Mouse (Mus musculus): Measurements from ENCODE around the gene Xylt1. TPM values are rescaled to one million over a fixed set of nuclear protein-coding genes. Genes with fewer than 3 reads are reported as not detected.

Xylt1 gene
- total and polyA plus RNA-seq, 3 experiments: 9.0 to 13.3 TPM; not detected in 1

- peaks cover 4% of the 10 kb centered on the region; the same call in 1 of the 2 replicates for H3K79me2 ChIP-seq (ENCODE audit: control insufficient read depth, insufficient read depth, low read length, poor library complexity)
Measured at GRCm38 (mm10) chr7:117541056-117541455, 160.3 kb downstream of the Xylt1 start.

GRCm38 (mm10) chr7:117541681-117542080 is 160.9 kb downstream of the Xylt1 start:
- H3K4me3 ChIP-seq (ENCODE audit: control insufficient read depth in 1 of 2, insufficient read depth in 1 of 2, low read depth in 2 of 2, low read length in 2 of 2): no peak overlapping the region
- no peak for DNase-seq (ENCODE audit: low read depth, low spot score)
- H3K9me3 ChIP-seq (replicated peaks; ENCODE audit: insufficient read depth, low read length): no peaks in the 10 kb centered on the region
- H3K27me3 ChIP-seq (ENCODE audit: control insufficient read depth in 1 of 2, insufficient read depth in 2 of 2, low read length in 2 of 2): no peaks in the 10 kb centered on the region
- H3K79me2 ChIP-seq (ENCODE audit: control insufficient read depth, insufficient read depth, low read length, poor library complexity): peaks cover 4% of the 10 kb centered on the region; the same call in 1 of the 2 replicates
- H3K4me1 ChIP-seq (ENCODE audit: control insufficient read depth in 1 of 2, insufficient read depth in 2 of 2, low read length in 2 of 2): peaks cover 3 to 7% of the 10 kb centered on the region in 2 experiments
- no peak overlapping the region for H3K27ac ChIP-seq (ENCODE audit: control insufficient read depth, low read depth, low read length)
- no peak overlapping the region for H3K9ac ChIP-seq (ENCODE audit: control insufficient read depth, low read depth, low read length, poor library complexity, severe bottlenecking)
- TF ChIP-seq ZC3H11A (IDR thresholded peaks at IDR 0.05; ENCODE audit: low read depth, low read length) (no peak), ZNF384 (IDR thresholded peaks at IDR 0.05; ENCODE audit: low read depth, low read length) (no peak)
- H3K36me3 ChIP-seq (ENCODE audit: control insufficient read depth in 1 of 2, insufficient read depth in 2 of 2, low read length in 2 of 2): peaks cover 3 to 5% of the 10 kb centered on the region in 2 experiments; a peak in 2 of 4 replicates

More at GRCm38 (mm10) chr7:117541056-117541455, 160.3 kb downstream of the Xylt1 start:
- H3K36me3 ChIP-seq (ENCODE audit: control insufficient read depth in 1 of 2, insufficient read depth in 2 of 2, low read length in 2 of 2): peaks cover 3 to 5% of the 10 kb centered on the region in 2 experiments; a peak in 2 of 4 replicates
- H3K27me3 ChIP-seq (ENCODE audit: control insufficient read depth in 1 of 2, insufficient read depth in 2 of 2, low read length in 2 of 2): no peaks in the 10 kb centered on the region
- no peak overlapping the region for H3K4me3 ChIP-seq (ENCODE audit: control insufficient read depth in 1 of 2, insufficient read depth in 1 of 2, low read depth in 2 of 2, low read length in 2 of 2)
- peaks cover 3 to 7% of the 10 kb centered on the region in 2 experiments for H3K4me1 ChIP-seq (ENCODE audit: control insufficient read depth in 1 of 2, insufficient read depth in 2 of 2, low read length in 2 of 2)
- DNase-seq (ENCODE audit: low read depth, low spot score): no peak
- no peaks in the 10 kb centered on the region for H3K9me3 ChIP-seq (replicated peaks; ENCODE audit: insufficient read depth, low read length)
- no peak overlapping the region for H3K9ac ChIP-seq (ENCODE audit: control insufficient read depth, low read depth, low read length, poor library complexity, severe bottlenecking)
- TF ChIP-seq MYC (IDR thresholded peaks at IDR 0.05; ENCODE audit: low read depth, low read length) (no peak), SMC3 (IDR thresholded peaks at IDR 0.05; ENCODE audit: low read depth, low read length) (no peak), SIN3A (IDR thresholded peaks at IDR 0.05; ENCODE audit: low read length) (no peak), POLR2A (IDR thresholded peaks at IDR 0.05; ENCODE audit: control insufficient read depth in 1 of 2, insufficient read depth in 1 of 2, low read depth in 1 of 2, low read length in 2 of 2, poor library complexity in 1 of 2) (no peak), MYB (IDR thresholded peaks at IDR 0.05; ENCODE audit: low read depth, low read length) (no peak), TBP (IDR thresholded peaks at IDR 0.05; ENCODE audit: low read depth, low read length) (no peak), HCFC1 (IDR thresholded peaks at IDR 0.05; ENCODE audit: low read depth, low read length) (no peak), MXI1 (IDR thresholded peaks at IDR 0.05; ENCODE audit: low read depth, low read length) (no peak), USF1 (IDR thresholded peaks at IDR 0.05; ENCODE audit: low read depth, low read length) (no peak), NRF1 (IDR thresholded peaks at IDR 0.05; ENCODE audit: insufficient read depth, low read depth, low read length, poor library complexity, severe bottlenecking) (no peak), JUND (IDR thresholded peaks at IDR 0.05; ENCODE audit: low read depth, low read length) (no peak), MEF2A (IDR thresholded peaks at IDR 0.05; ENCODE audit: extremely low read depth, insufficient replicate concordance, low read depth, low read length, poor library complexity, severe bottlenecking) (no peak)
- H3K27ac ChIP-seq (ENCODE audit: control insufficient read depth, low read depth, low read length): no peak overlapping the region

GRCm38 (mm10) chr7:117543041-117543440 is 162.3 kb downstream of the Xylt1 start:
- Histone ChIP-seq H3K36me3 (ENCODE audit: control insufficient read depth in 1 of 2, insufficient read depth in 2 of 2, low read length in 2 of 2) (peaks cover 3 to 5% of the 10 kb centered on the region in 2 experiments; a peak in 2 of 4 replicates), H3K4me1 (ENCODE audit: control insufficient read depth in 1 of 2, insufficient read depth in 2 of 2, low read length in 2 of 2) (peaks cover 3 to 7% of the 10 kb centered on the region in 2 experiments), H3K27me3 (ENCODE audit: control insufficient read depth in 1 of 2, insufficient read depth in 2 of 2, low read length in 2 of 2) (no peaks in the 10 kb centered on the region), H3K9me3 (replicated peaks; ENCODE audit: insufficient read depth, low read length) (no peaks in the 10 kb centered on the region), H3K4me3 (ENCODE audit: control insufficient read depth in 1 of 2, insufficient read depth in 1 of 2, low read depth in 2 of 2, low read length in 2 of 2) (no peak overlapping the region), H3K79me2 (ENCODE audit: control insufficient read depth, insufficient read depth, low read length, poor library complexity) (peaks cover 4% of the 10 kb centered on the region; the same call in 1 of the 2 replicates), H3K27ac (ENCODE audit: control insufficient read depth, low read depth, low read length) (no peak overlapping the region), H3K9ac (ENCODE audit: control insufficient read depth, low read depth, low read length, poor library complexity, severe bottlenecking) (no peak overlapping the region)
- no peak for DNase-seq (ENCODE audit: low read depth, low spot score)
- TF ChIP-seq MAX (IDR thresholded peaks at IDR 0.05; ENCODE audit: low read length): no peak
- no peak for TF ChIP-seq NELFE (IDR thresholded peaks at IDR 0.05; ENCODE audit: low read depth, low read length)
- TF ChIP-seq JUND (IDR thresholded peaks at IDR 0.05; ENCODE audit: low read depth, low read length): no peak
- TF ChIP-seq E2F4 (IDR thresholded peaks at IDR 0.05; ENCODE audit: borderline replicate concordance, low read depth, low read length): no peak
- no peak for TF ChIP-seq TBP (IDR thresholded peaks at IDR 0.05; ENCODE audit: low read depth, low read length)
- TF ChIP-seq MXI1 (IDR thresholded peaks at IDR 0.05; ENCODE audit: low read depth, low read length): no peak
- TF ChIP-seq MYC (IDR thresholded peaks at IDR 0.05; ENCODE audit: low read depth, low read length): no peak
- no peak for TF ChIP-seq MAZ (IDR thresholded peaks at IDR 0.05; ENCODE audit: low read depth, low read length)
- TF ChIP-seq CHD2 (IDR thresholded peaks at IDR 0.05; ENCODE audit: low read length): no peak
- no peak for TF ChIP-seq USF2 (IDR thresholded peaks at IDR 0.05; ENCODE audit: borderline replicate concordance in 1 of 2, insufficient read depth in 1 of 2, low read depth in 1 of 2, low read length in 2 of 2)
- TF ChIP-seq ZC3H11A (IDR thresholded peaks at IDR 0.05; ENCODE audit: low read depth, low read length): no peak
- TF ChIP-seq POLR2A (IDR thresholded peaks at IDR 0.05; ENCODE audit: control insufficient read depth in 1 of 2, insufficient read depth in 1 of 2, low read depth in 1 of 2, low read length in 2 of 2, poor library complexity in 1 of 2): no peak
- no peak for TF ChIP-seq MYB (IDR thresholded peaks at IDR 0.05; ENCODE audit: low read depth, low read length)

All from MEL (cell line).